Mouse (Mus musculus) hematopoietic stem cell, adult 5-6 weeks (primary cell): Measurements from ENCODE around the gene Bora. TPM values are rescaled to one million over a fixed set of nuclear protein-coding genes. Genes with fewer than 3 reads are reported as not detected.

Experiments used
- ATAC-seq, 2 experiments: fragments of 125-278 bp in 1 of 2; replicated peaks in 1 of 2; 2 replicates each; pipeline ENCODE4 v1.8.0; 2016 to 2017; ENCODE audit warnings: inconsistent platforms in 2 of 2, mild to moderate bottlenecking in 2 of 2, moderate number of reproducible peaks in 2 of 2, low read depth in 1 of 2, moderate TSS enrichment in 1 of 2; ENCODE audit not compliant: low FRiP score in 2 of 2, poor library complexity in 2 of 2, severe bottlenecking in 2 of 2, insufficient read depth in 1 of 2, low TSS enrichment in 1 of 2
- total RNA-seq: library from RNA; stranded (forward); fragments of 172-1452, 232-1000 nt; gene quantifications from 2 replicates; pipeline ENCODE4 v1.2.3, GENCODE M21; 2017

The Bora gene
- total RNA-seq, 1 experiment from 2014 or later, result 44.4 TPM

- ATAC-seq, result peak in 1 of 2 experiments; percentile 18; a peak in 2 of 4 replicates
These were observed 518 bp upstream of the Bora start for GRCm38 (mm10) chr14:99045378-99046030.

DNA sequence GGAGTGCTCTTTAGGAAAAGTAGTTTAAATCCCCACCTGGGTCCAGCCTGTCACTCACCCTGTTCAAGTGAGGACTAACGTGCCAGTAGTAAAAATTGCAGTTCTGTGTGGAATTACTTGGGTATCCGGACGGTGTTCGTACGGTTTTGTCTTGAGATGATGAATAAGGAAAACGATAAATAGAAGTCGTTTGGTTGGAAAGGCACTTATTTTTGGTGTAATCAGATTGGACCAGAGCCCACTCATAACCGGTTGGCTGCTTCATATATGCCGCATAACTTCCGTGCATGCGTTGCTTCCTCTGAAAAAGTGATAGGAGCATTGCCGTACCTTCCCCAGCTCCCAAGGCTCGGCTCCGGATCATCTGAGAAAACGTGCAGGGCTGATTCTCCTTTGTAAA lies 760 bp downstream of the Bora start:
- peak; percentile 18 to 37; a peak in 3 of 4 replicates for ATAC-seq

- no peak for ATAC-seq
These were observed 13.1 kb downstream of the Bora start for GRCm38 (mm10) chr14:99058959-99059586.

DNA sequence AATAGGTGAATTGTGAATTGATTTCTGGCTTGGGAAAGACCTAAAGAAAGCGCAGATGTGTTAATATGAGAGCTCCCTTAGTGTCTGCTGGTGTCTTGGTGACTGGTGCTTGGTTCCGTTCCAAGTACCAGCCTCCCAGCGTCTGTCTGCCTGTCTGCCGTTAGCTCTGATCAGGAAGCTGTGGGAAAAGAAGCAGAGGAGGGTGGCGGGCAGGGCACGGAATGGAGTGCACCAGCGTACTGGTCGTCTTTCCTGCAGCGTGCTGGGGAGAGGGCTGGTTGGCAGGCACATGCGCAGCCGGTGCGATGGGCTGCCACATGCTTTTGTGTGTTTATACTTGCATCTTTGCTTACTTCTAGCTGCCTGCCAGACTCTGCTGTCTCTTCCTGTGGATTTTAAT lies 14.6 kb downstream of the Bora start:
- no peak for ATAC-seq

GRCm38 (mm10) chr14:99063091-99063490 lies 17.1 kb downstream of the Bora start:
- no peak for ATAC-seq

DNA sequence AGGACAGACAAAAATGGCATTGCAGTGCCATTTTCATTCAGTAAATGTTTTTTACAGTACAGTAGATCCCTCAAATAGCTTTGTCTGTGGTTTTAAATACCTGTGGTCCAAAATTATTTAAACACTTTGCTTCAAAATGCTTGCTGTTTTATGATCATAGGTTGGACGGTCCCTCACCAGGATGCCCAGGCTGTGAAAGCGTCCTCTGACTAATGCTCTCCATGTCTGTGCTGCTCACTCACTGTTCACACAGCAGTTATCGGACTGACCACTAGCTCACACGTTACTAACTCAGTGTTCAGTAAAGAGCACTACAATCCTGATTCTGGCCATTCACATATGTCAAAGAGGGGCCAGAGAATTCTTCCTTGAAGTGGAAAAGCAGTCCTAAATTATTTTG lies 25.1 kb downstream of the Bora start:
- no peak for ATAC-seq

- no peak for ATAC-seq
These were observed 42.9 kb downstream of the Bora start for GRCm38 (mm10) chr14:99088947-99089346.

- ATAC-seq, result peak; percentile 99 to 100
These were observed 53.4 kb downstream of the Bora start, which contains the start of the genes Pibf1 and Dis3 for GRCm38 (mm10) chr14:99099267-99099966. Gene Pibf1 (plus strand): TSS chr14:99099424. Gene Dis3 (minus strand): TSS chr14:99099770.

DNA sequence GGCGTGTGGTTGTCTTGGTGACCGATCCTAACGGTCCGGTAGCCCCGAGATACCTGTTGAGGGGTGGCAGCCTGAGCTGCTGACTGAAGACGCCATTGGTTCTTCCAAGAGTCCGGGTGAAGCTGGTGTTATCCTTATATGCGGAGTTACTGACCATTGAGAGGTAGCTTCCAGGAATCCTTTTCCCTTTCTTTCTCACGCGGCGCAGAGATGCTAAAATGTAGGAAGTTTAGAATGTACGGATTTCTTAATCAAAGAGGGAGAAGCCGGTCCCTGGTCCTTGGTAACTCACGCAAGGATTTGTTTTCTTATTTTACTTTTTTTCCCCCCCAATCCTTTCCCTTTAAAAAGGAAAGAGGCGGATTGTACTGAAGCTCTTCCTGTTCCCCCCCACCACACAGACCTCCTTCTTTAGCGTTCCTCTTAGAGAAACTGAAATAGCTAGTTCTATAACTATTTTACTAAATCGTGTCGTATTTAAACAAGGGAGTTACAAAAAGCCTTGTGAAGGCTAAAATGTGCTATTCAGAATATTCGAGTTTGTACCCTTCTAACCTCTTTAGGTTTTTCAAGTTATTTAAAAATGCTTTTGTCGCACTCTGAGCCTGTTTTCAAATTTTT lies 54.1 kb downstream of the Bora start:
- 0 out of 4 replicates have a peak, but pooled peaks have one; percentile 12 to 15 for ATAC-seq

GRCm38 (mm10) chr14:99103050-99103449 lies 57.0 kb downstream of the Bora start:
- no peak for ATAC-seq

GRCm38 (mm10) chr14:99104542-99105123 lies 58.6 kb downstream of the Bora start:
- no peak for ATAC-seq

GRCm38 (mm10) chr14:99106671-99107070 lies 60.6 kb downstream of the Bora start:
- ATAC-seq, result no peak

DNA sequence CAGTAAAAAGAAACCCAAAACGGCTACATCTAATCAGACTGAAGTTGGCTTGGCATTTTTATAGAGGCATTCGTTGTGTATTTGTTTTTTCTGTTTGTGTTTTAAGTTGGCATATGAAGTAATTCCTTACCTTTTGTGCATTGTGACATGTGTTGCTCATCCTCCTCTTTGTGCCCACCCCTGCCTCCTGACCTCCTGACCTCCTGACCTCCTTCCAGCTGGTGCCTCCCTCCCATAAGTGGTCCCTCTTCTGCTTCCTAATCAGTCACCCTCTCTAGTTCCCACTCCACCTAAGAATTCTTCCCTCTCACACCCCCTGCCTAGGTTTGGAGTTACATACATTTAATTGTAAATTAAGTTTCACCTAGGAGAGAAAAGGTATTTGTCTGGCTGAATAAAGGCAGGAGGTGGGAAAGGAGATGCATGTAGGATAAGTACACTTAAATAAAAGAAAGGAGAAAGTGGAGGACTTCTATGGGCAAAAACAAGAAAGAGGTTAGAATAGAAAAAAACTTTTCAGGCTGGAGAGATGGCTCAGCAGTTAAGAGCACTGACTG lies 61.7 kb downstream of the Bora start:
- no peak for ATAC-seq

DNA sequence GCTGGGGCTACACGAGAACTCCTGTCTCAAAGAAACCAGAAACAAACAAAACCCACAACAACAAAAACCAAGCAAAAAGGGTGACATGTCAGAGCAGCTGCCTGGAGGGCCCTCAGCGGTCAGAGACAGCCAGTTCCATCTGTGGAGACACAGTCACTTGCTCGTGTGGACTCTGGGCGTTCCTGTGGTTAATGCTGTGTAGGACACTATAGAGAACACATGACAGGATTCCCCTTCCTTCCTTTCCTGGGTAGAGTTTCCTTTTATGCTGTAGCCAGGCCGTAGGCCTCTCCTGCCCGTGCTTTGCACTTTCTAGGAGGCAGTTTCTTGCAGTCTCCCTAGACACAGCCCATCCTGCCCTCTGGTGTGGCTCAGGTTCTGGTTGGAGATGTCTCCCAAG lies 62.7 kb downstream of the Bora start:
- no peak for ATAC-seq

GRCm38 (mm10) chr14:99117576-99117975 lies 71.6 kb downstream of the Bora start:
- no peak for ATAC-seq

DNA sequence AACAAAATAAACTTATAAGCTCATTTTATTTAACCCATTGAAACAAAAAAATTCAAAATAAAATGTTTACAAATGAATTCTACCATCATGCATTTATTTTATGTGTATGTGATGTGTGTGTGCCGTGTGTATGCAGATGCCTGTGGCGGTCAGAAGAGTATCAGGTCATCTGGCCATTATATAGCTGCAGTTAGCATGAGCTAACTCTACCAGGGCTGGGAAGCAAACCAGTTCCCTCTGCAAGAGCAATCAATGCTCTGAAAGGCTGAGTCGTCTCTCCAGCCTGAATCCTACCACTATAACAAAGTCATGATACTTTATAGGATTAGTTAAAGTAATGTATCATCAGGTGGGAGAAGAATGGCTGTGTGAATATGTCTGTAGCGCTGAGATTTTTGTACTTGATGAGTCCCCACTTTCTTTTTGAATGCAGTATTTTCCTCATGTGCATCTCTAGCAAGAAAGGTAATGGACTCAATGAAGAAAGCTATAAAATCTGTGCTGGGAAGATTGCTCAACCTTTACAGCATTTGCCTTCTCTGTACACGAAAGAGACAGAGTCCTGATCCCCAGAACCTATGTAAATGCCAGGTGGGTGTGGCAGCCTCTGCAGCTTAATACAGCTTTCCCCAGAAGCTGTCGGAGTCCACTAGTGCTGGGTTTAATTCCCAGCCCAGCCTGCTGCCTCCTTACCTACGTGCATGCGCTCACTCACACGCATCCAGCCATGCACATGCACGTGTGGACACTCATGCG lies 75.7 kb downstream of the Bora start:
- no peak for ATAC-seq

DNA sequence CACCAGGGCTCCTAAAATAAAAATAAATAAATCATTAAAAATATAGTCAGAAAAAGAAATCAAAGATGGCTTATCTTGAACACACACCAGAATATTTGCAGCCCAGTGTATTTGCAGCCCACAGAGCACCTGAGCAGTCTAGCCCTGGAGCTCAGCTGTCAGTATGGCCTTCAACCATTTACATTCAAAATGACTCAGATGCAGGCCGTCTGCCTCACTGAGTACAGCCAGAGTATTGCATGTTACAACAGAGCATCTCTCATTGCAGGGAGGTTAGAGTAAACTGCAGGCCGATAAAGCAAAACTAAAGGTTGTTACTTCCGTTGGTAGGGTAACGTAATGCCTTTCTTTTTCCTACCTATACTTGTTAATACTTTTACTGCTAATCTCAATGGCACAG lies 78.1 kb downstream of the Bora start:
- ATAC-seq, result no peak
